Mouse (Mus musculus): ENCODE measurements around the gene Mast3.

- TF ChIP-seq GATA1 (IDR thresholded peaks at IDR 0.05; ENCODE audit: low read length) (no peak), TAL1 (IDR thresholded peaks at IDR 0.05; ENCODE audit: low read length) (no peak)
These were observed 18.4 kb downstream of the Mast3 start for GRCm38 (mm10) chr8:70786291-70787050.

Measured in erythroblast, embryonic 14.5 days (primary cell).